Mouse (Mus musculus) testis, adult 2 months (tissue): ENCODE measurements around the gene Eme1.

Experiments used
- CTCF ChIP-seq: fragments of 200-500 bp; IDR thresholded peaks from 2 replicates; pipeline ENCODE4 v1.5.1; 2012; ENCODE audit warnings: low read depth, mild to moderate bottlenecking, inconsistent platforms, low read length, moderate library complexity; ENCODE audit not compliant: control insufficient read depth, insufficient read depth, insufficient replicate concordance
- POLR2A ChIP-seq: fragments of 200-500 bp; IDR thresholded peaks from 2 replicates; pipeline ENCODE4 v1.6.1; 2012; ENCODE audit warnings: low read depth, mild to moderate bottlenecking, inconsistent platforms, low read length, moderate library complexity; ENCODE audit not compliant: control insufficient read depth

- TF ChIP-seq CTCF (no peak), POLR2A (no peak)
Observed at GRCm38 (mm10) chr11:94681640-94682039, 27.9 kb upstream of the Eme1 start.
